Mouse (Mus musculus) kidney, adult 2 months (tissue): ENCODE data around the gene Fem1b.

ENCODE experiments used
- CTCF ChIP-seq: fragments of 200-500 bp; conservative IDR thresholded peaks from 2 replicates; pipeline ENCODE4 v1.5.1; 2011; ENCODE audit warnings: low read depth, mild to moderate bottlenecking, control low read depth, low read length, moderate library complexity, mixed read lengths; ENCODE audit not compliant: insufficient read depth, insufficient read length
- POLR2A ChIP-seq: fragments of 200-500 bp; IDR thresholded peaks from one replicate; pipeline ENCODE4 v1.6.1; 2011; ENCODE audit warnings: low read depth, low read length, control low read depth

DNA sequence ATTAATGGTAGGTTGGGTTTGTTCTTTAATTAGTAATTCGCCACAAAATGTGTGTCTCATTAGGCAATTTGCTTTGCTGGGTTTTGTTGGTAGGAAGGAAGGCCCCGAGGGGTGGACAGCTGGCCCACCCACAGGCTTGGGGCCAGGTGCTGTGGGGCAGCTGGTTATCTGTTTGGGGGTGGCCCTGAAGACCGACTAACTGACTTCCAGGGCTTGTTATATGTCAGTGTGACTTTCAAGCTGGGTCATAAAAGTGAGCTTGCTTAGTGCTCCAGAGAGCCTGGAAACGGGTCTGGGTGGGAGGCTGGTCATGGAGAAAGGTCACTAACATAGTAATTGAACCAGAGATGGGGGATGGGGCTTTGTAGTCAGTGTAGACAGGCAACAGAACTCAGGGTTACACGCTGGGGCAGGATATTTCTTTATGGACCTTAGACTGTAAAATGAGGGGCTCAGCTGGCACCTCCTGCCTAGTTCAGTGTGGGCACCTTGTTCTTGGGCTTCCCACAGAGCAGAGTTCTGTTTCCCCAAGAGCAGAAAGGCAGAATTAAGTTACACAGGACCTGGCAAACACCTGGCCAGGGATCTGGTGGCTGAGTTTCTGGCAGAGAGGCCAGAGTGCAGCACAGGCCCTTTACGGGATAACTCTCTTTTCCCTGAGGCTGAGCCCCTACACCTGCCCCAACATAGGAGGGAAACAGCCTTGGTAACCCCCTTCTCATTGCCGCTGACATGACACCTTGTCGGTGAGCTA lies 46.7 kb upstream of the Fem1b start:
- no peak for TF ChIP-seq POLR2A
- no peak for TF ChIP-seq CTCF
